Mouse (Mus musculus) granulocyte monocyte progenitor cell, adult 5-6 weeks (primary cell): ENCODE measurements around the gene Nrsn2. TPM values are rescaled to one million over a fixed set of nuclear protein-coding genes. Genes with fewer than 3 reads are reported as not detected.

ENCODE experiments used
- total RNA-seq, 2 experiments: library from RNA; stranded (forward) in 1 of 2; stranded (reverse) in 1 of 2; fragments of 200-712, 200-1000 nt in 1 of 2; fragments of >200 nt in 1 of 2; fragmentation: Nextera tagmentation in 1 of 2; gene quantifications; 2 replicates each; pipeline ENCODE4 v1.2.3; 2014 to 2017

The Nrsn2 gene
- total RNA-seq, 2 experiments from 2014 or later: not detected

Other genes starting within 250 kb of the Nrsn2 start
- gene Tcf15, start 233.1 kb downstream of the Nrsn2 start, total RNA-seq (2014; fragmentation: Nextera tagmentation): not detected in 2 replicates
- gene Tcf15, start 233.1 kb downstream of the Nrsn2 start, total RNA-seq (2017): not detected in 2 replicates
- gene Csnk2a1, start 149.8 kb downstream of the Nrsn2 start, total RNA-seq (2014; fragmentation: Nextera tagmentation): 71.6 and 101 TPM in 2 replicates
- 82.1 and 104 TPM in 2 replicates for gene Csnk2a1, start 149.8 kb downstream of the Nrsn2 start, total RNA-seq (2017)
- gene Tbc1d20, start 82.8 kb downstream of the Nrsn2 start, total RNA-seq (2014; fragmentation: Nextera tagmentation): 26.4 and 28.7 TPM in 2 replicates
- 18.6 and 18.8 TPM in 2 replicates for gene Tbc1d20, start 82.8 kb downstream of the Nrsn2 start, total RNA-seq (2017)
- 109 and 119 TPM in 2 replicates for gene Rbck1, start 44.0 kb downstream of the Nrsn2 start, total RNA-seq (2014; fragmentation: Nextera tagmentation)
- gene Rbck1, start 44.0 kb downstream of the Nrsn2 start, total RNA-seq (2017): 64.2 and 64.5 TPM in 2 replicates
- gene Trib3, start 32.6 kb downstream of the Nrsn2 start, total RNA-seq (2014; fragmentation: Nextera tagmentation): not detected in 2 replicates
- not detected in 2 replicates for gene Trib3, start 32.6 kb downstream of the Nrsn2 start, total RNA-seq (2017)
- gene Sox12, start 21.4 kb upstream of the Nrsn2 start, total RNA-seq (2014; fragmentation: Nextera tagmentation): 8.6 and 10.5 TPM in 2 replicates
- 1.5 and 2.4 TPM in 2 replicates for gene Sox12, start 21.4 kb upstream of the Nrsn2 start, total RNA-seq (2017)
- gene Zcchc3, start 38.4 kb upstream of the Nrsn2 start, total RNA-seq (2014; fragmentation: Nextera tagmentation): 3.7 and 9.4 TPM in 2 replicates
- 4.8 and 4.9 TPM in 2 replicates for gene Zcchc3, start 38.4 kb upstream of the Nrsn2 start, total RNA-seq (2017)
- gene 6820408C15Rik, start 38.9 kb upstream of the Nrsn2 start, total RNA-seq (2014; fragmentation: Nextera tagmentation): 0.75 TPM in 1 of 2 replicates, not detected in the other
- gene 6820408C15Rik, start 38.9 kb upstream of the Nrsn2 start, total RNA-seq (2017): not detected in 2 replicates
- gene Defb23, start 88.0 kb upstream of the Nrsn2 start, total RNA-seq (2014; fragmentation: Nextera tagmentation): not detected in 2 replicates
- gene Defb23, start 88.0 kb upstream of the Nrsn2 start, total RNA-seq (2017): not detected in 2 replicates
- not detected in 2 replicates for gene Defb20, start 100.4 kb upstream of the Nrsn2 start, total RNA-seq (2014; fragmentation: Nextera tagmentation)
- not detected in 2 replicates for gene Defb20, start 100.4 kb upstream of the Nrsn2 start, total RNA-seq (2017)
- gene Defb22, start 113.5 kb upstream of the Nrsn2 start, total RNA-seq (2014; fragmentation: Nextera tagmentation): not detected in 2 replicates
- not detected in 2 replicates for gene Defb22, start 113.5 kb upstream of the Nrsn2 start, total RNA-seq (2017)
- gene Defb26, start 135.1 kb upstream of the Nrsn2 start, total RNA-seq (2014; fragmentation: Nextera tagmentation): not detected in 2 replicates
- gene Defb26, start 135.1 kb upstream of the Nrsn2 start, total RNA-seq (2017): not detected in 2 replicates
- gene Defb28, start 141.6 kb upstream of the Nrsn2 start, total RNA-seq (2014; fragmentation: Nextera tagmentation): not detected in 2 replicates
- gene Defb28, start 141.6 kb upstream of the Nrsn2 start, total RNA-seq (2017): not detected in 2 replicates
- not detected in 2 replicates for gene Defb29, start 163.5 kb upstream of the Nrsn2 start, total RNA-seq (2014; fragmentation: Nextera tagmentation)
- not detected in 2 replicates for gene Defb29, start 163.5 kb upstream of the Nrsn2 start, total RNA-seq (2017)
- gene Gm17416, start 192.7 kb upstream of the Nrsn2 start, total RNA-seq (2014; fragmentation: Nextera tagmentation): not detected in 2 replicates
- not detected in 2 replicates for gene Gm17416, start 192.7 kb upstream of the Nrsn2 start, total RNA-seq (2017)
- not detected in 2 replicates for gene Defb21, start 196.1 kb upstream of the Nrsn2 start, total RNA-seq (2014; fragmentation: Nextera tagmentation)
- not detected in 2 replicates for gene Defb21, start 196.1 kb upstream of the Nrsn2 start, total RNA-seq (2017)
- not detected in 2 replicates for gene Defb19, start 203.7 kb upstream of the Nrsn2 start, total RNA-seq (2014; fragmentation: Nextera tagmentation)
- gene Defb19, start 203.7 kb upstream of the Nrsn2 start, total RNA-seq (2017): not detected in 2 replicates
- gene Defb45, start 222.8 kb upstream of the Nrsn2 start, total RNA-seq (2014; fragmentation: Nextera tagmentation): not detected in 2 replicates
- gene Defb45, start 222.8 kb upstream of the Nrsn2 start, total RNA-seq (2017): not detected in 2 replicates
- not detected in 2 replicates for gene Defb36, start 227.7 kb upstream of the Nrsn2 start, total RNA-seq (2014; fragmentation: Nextera tagmentation)
- not detected in 2 replicates for gene Defb36, start 227.7 kb upstream of the Nrsn2 start, total RNA-seq (2017)
- not detected in 2 replicates for gene Defb25, start 246.4 kb upstream of the Nrsn2 start, total RNA-seq (2014; fragmentation: Nextera tagmentation)
- not detected in 2 replicates for gene Defb25, start 246.4 kb upstream of the Nrsn2 start, total RNA-seq (2017)